Mouse (Mus musculus) olfactory bulb, adult 2 months (tissue): ENCODE results near the gene Vmn1r201. TPM values are rescaled to one million over a fixed set of nuclear protein-coding genes. Genes with fewer than 3 reads are reported as not detected.

Source experiments
- H3K27ac ChIP-seq: fragments of 200-500 bp; 2 replicates; pipeline ENCODE4 v1.5.1; 2012; ENCODE audit warnings: low read depth, low read length; ENCODE audit not compliant: insufficient read depth
- H3K4me1 ChIP-seq: fragments of 200-500 bp; 2 replicates; pipeline ENCODE4 v1.6.1; 2012; ENCODE audit warnings: low read length; ENCODE audit not compliant: control insufficient read depth, insufficient read depth
- H3K4me3 ChIP-seq: fragments of 200-500 bp; 2 replicates; pipeline ENCODE4 v1.5.1; 2012; ENCODE audit warnings: mild to moderate bottlenecking, low read depth, low read length, moderate library complexity; ENCODE audit not compliant: insufficient read depth
- CTCF ChIP-seq: fragments of 200-500 bp; IDR thresholded peaks from 2 replicates; pipeline ENCODE4 v1.5.1; 2012; ENCODE audit warnings: low read depth, mild to moderate bottlenecking, low read length, moderate library complexity; ENCODE audit not compliant: insufficient read depth
- POLR2A ChIP-seq: fragments of 200-500 bp; IDR thresholded peaks from 2 replicates; pipeline ENCODE4 v1.6.1; 2012; ENCODE audit warnings: mild to moderate bottlenecking, low read depth, low read length, moderate library complexity; ENCODE audit not compliant: insufficient read depth
- WGBS: fragments of 180-500 bp; shearing (Covaris S2); methylation state at CpG from one replicate; pipeline ENCODE4 v1.1.7; 2018; 5-methylcytosine and 5-hydroxymethylcytosine counted together
- polyA plus RNA-seq: library from polyadenylated mRNA; stranded (reverse); fragments of >200 nt; gene quantifications from 2 replicates; pipeline ENCODE4 v1.2.4, GENCODE M21; 2012; ENCODE audit warnings: low replicate concordance; ENCODE audit not compliant: missing spikeins, insufficient read depth, insufficient read length

Gene Vmn1r201
- not detected in 2 replicates for polyA plus RNA-seq

- Histone ChIP-seq H3K4me3 (no peak within 1 kb of the TSS), H3K4me1 (no peaks in the 10 kb centered on the region), H3K27ac (no peak within 1 kb of the TSS)
- WGBS, result 63% methylated on average over 1 of the region's 1 CpGs
- TF ChIP-seq CTCF (no peak), POLR2A (no peak)
Measured at GRCm38 (mm10) chr13:22471623-22472022, at the start of gene Vmn1r201. Vmn1r201 (plus strand) TSS chr13:22471923.

GRCm38 (mm10) chr13:22455145-22455544 lies 16.6 kb upstream of the Vmn1r201 start:
- Histone ChIP-seq H3K4me3 (no peak overlapping the region), H3K4me1 (no peaks in the 10 kb centered on the region), H3K27ac (no peak overlapping the region)
- no peak for TF ChIP-seq CTCF
- TF ChIP-seq POLR2A, result no peak

GRCm38 (mm10) chr13:22502431-22502830 lies 30.7 kb downstream of the Vmn1r201 start:
- WGBS, result 44% methylated on average over 3 of the region's 3 CpGs
- TF ChIP-seq CTCF, result no peak
- no peak for TF ChIP-seq POLR2A
- Histone ChIP-seq H3K4me1 (no peaks in the 10 kb centered on the region), H3K27ac (no peak overlapping the region), H3K4me3 (no peak overlapping the region)

GRCm38 (mm10) chr13:22505281-22505680 lies 33.6 kb downstream of the Vmn1r201 start, which contains the start of gene Vmn1r202:
Vmn1r202 (minus strand) TSS chr13:22505381.
- Histone ChIP-seq H3K27ac (no peak within 1 kb of the TSS), H3K4me1 (no peaks in the 10 kb centered on the region), H3K4me3 (no peak within 1 kb of the TSS)
- TF ChIP-seq CTCF, result no peak
- no peak for TF ChIP-seq POLR2A

GRCm38 (mm10) chr13:22517814-22518213 lies 46.1 kb downstream of the Vmn1r201 start, which contains the start of gene Vmn1r203:
Vmn1r203 (plus strand) TSS chr13:22518114.
- TF ChIP-seq CTCF (no peak), POLR2A (no peak)
- Histone ChIP-seq H3K27ac (no peak within 1 kb of the TSS), H3K4me3 (no peak within 1 kb of the TSS), H3K4me1 (no peaks in the 10 kb centered on the region)

Other genes with a start within 250 kb of the Vmn1r201 start
- not detected in 2 replicates for gene Vmn1r193, start 248.8 kb upstream of the Vmn1r201 start, polyA plus RNA-seq
- gene Vmn1r194, start 227.7 kb upstream of the Vmn1r201 start, polyA plus RNA-seq, result not detected in 2 replicates
- gene Vmn1r195, start 201.4 kb upstream of the Vmn1r201 start, polyA plus RNA-seq, result not detected in 2 replicates
- not detected in 2 replicates for gene Vmn1r196, start 182.0 kb upstream of the Vmn1r201 start, polyA plus RNA-seq
- not detected in 2 replicates for gene Vmn1r197, start 147.3 kb upstream of the Vmn1r201 start, polyA plus RNA-seq
- gene Vmn1r198, start 121.6 kb upstream of the Vmn1r201 start, polyA plus RNA-seq, result not detected in 2 replicates
- not detected in 2 replicates for gene Vmn1r199, start 92.1 kb upstream of the Vmn1r201 start, polyA plus RNA-seq
- not detected in 2 replicates for gene Vmn1r200, start 81.5 kb upstream of the Vmn1r201 start, polyA plus RNA-seq
- gene Vmn1r202, start 33.5 kb downstream of the Vmn1r201 start, polyA plus RNA-seq, result not detected in 2 replicates
- not detected in 2 replicates for gene Vmn1r203, start 46.2 kb downstream of the Vmn1r201 start, polyA plus RNA-seq
- gene Vmn1r204, start 81.3 kb downstream of the Vmn1r201 start, polyA plus RNA-seq, result not detected in 2 replicates
- not detected in 2 replicates for gene Vmn1r205, start 121.1 kb downstream of the Vmn1r201 start, polyA plus RNA-seq
- not detected in 2 replicates for gene Vmn1r206, start 152.3 kb downstream of the Vmn1r201 start, polyA plus RNA-seq